Mouse (Mus musculus) erythroblast, embryonic 14.5 days (primary cell): ENCODE results near the gene Med15.
A peak's percentile ranks its signal among the peaks of the same experiment; 100 is the strongest.

Experiments used
- GATA1 ChIP-seq: IDR thresholded peaks from 2 replicates; pipeline ENCODE4 v1.6.1; 2012; ENCODE audit warnings: low read length, inconsistent platforms, mixed read lengths
- TAL1 ChIP-seq: IDR thresholded peaks from 3 replicates; pipeline ENCODE4 v1.6.1; 2012; ENCODE audit warnings: low read length, inconsistent platforms, mixed read lengths

- peak; percentile 88 for TF ChIP-seq GATA1
- TF ChIP-seq TAL1: peak; percentile 94
These were observed 94.6 kb downstream of the Med15 start for GRCm38 (mm10) chr16:17638036-17638628.
